Mouse (Mus musculus) MEL (cell line): ENCODE measurements at regions not wholly inside any gene's neighbourhood (a gene's known extent, or its start where the extent isn't known, plus 50 kb on each side); places are given as distances from the start of the nearest gene placed in this dataset.
"Not testable (repeated sequence)": the region's sequence is repeated elsewhere in the genome, so short reads cannot be mapped to it uniquely, and the experiment has no call there.

Source experiments
- DNase-seq: peaks from one replicate; pipeline ENCODE4 v3.0.0; 2011; ENCODE audit warnings: low read depth, low spot score
- H3K27ac ChIP-seq: 2 replicates; pipeline ENCODE4 v1.5.1; 2012; ENCODE audit warnings: low read depth, mild to moderate bottlenecking, control low read depth, low read length, moderate library complexity; ENCODE audit not compliant: control insufficient read depth
- H3K27me3 ChIP-seq, 2 experiments: fragments of 150-350 bp in 1 of 2; sonication (generic) in 1 of 2; 2 replicates each; pipeline ENCODE4 v1.6.1; 2012; ENCODE audit warnings: low read length in 2 of 2, mild to moderate bottlenecking in 2 of 2, improper control_type of control experiment in 1 of 2, moderate library complexity in 1 of 2; ENCODE audit not compliant: insufficient read depth in 2 of 2, control insufficient read depth in 1 of 2
- H3K36me3 ChIP-seq, 2 experiments: 2 replicates each; pipeline ENCODE4 v1.6.1; 2012 to 2014; ENCODE audit warnings: low read length in 2 of 2, improper control_type of control experiment in 1 of 2, inconsistent platforms in 1 of 2, mild to moderate bottlenecking in 1 of 2; ENCODE audit not compliant: insufficient read depth in 2 of 2, control insufficient read depth in 1 of 2
- H3K4me1 ChIP-seq, 2 experiments: fragments of 150-350 bp in 1 of 2; sonication (generic) in 1 of 2; 2 replicates each; pipeline ENCODE4 v1.6.1; 2012; ENCODE audit warnings: low read length in 2 of 2, improper control_type of control experiment in 1 of 2, mild to moderate bottlenecking in 1 of 2; ENCODE audit not compliant: insufficient read depth in 2 of 2, control insufficient read depth in 1 of 2
- H3K4me3 ChIP-seq, 2 experiments: fragments of 150-350 bp in 1 of 2; sonication (generic) in 1 of 2; 2 replicates each; pipeline ENCODE4 v1.5.1; 2012; ENCODE audit warnings: low read depth in 2 of 2, low read length in 2 of 2, mild to moderate bottlenecking in 2 of 2, moderate library complexity in 2 of 2, control low read depth in 1 of 2, improper control_type of control experiment in 1 of 2; ENCODE audit not compliant: control insufficient read depth in 1 of 2, insufficient read depth in 1 of 2
- H3K79me2 ChIP-seq: 2 replicates; pipeline ENCODE4 v1.6.1; 2012; ENCODE audit warnings: mild to moderate bottlenecking, low read length, moderate library complexity; ENCODE audit not compliant: control insufficient read depth, poor library complexity, insufficient read depth
- H3K9ac ChIP-seq: 2 replicates; pipeline ENCODE4 v1.6.1; 2012; ENCODE audit warnings: low read depth, mild to moderate bottlenecking, control low read depth, low read length, moderate library complexity; ENCODE audit not compliant: control insufficient read depth, poor library complexity, severe bottlenecking
- H3K9me3 ChIP-seq: fragments of 150-350 bp; sonication (generic); replicated peaks from 2 replicates; pipeline ENCODE4 v1.6.1; 2012; ENCODE audit warnings: mild to moderate bottlenecking, low read length, improper control_type of control experiment, moderate library complexity; ENCODE audit not compliant: insufficient read depth
- CHD2 ChIP-seq: IDR thresholded peaks from 2 replicates; pipeline ENCODE4 v1.6.1; 2011; ENCODE audit warnings: low read length, improper control_type of control experiment
- ELF1 ChIP-seq: IDR thresholded peaks from 2 replicates; pipeline ENCODE4 v1.6.1; 2014; ENCODE audit warnings: low read depth, mild to moderate bottlenecking, inconsistent platforms, low read length, improper control_type of control experiment, moderate library complexity
- EP300 ChIP-seq, 2 experiments: IDR thresholded peaks; 2 replicates each; pipeline ENCODE4 v1.6.1; 2011; ENCODE audit warnings: improper control_type of control experiment in 2 of 2, low read length in 2 of 2, low read depth in 1 of 2, mild to moderate bottlenecking in 1 of 2
- ETS1 ChIP-seq: IDR thresholded peaks from 2 replicates; pipeline ENCODE4 v1.6.1; 2012; ENCODE audit warnings: low read depth, mild to moderate bottlenecking, inconsistent platforms, low read length, improper control_type of control experiment, moderate library complexity
- GABPA ChIP-seq: IDR thresholded peaks from 2 replicates; pipeline ENCODE4 v1.6.1; 2012; ENCODE audit warnings: low read depth, mild to moderate bottlenecking, inconsistent platforms, low read length, improper control_type of control experiment, moderate library complexity
- GATA1 ChIP-seq: IDR thresholded peaks from 2 replicates; pipeline ENCODE4 v1.6.1; 2011; ENCODE audit warnings: low read depth, low read length, improper control_type of control experiment
- HCFC1 ChIP-seq: IDR thresholded peaks from 2 replicates; pipeline ENCODE4 v1.6.1; 2012; ENCODE audit warnings: low read depth, mild to moderate bottlenecking, inconsistent platforms, low read length, improper control_type of control experiment, moderate library complexity
- MAFK ChIP-seq: IDR thresholded peaks from 2 replicates; pipeline ENCODE4 v1.6.1; 2011; ENCODE audit warnings: low read depth, mild to moderate bottlenecking, low read length, improper control_type of control experiment, borderline replicate concordance
- MAX ChIP-seq: IDR thresholded peaks from 2 replicates; pipeline ENCODE4 v1.6.1; 2011; ENCODE audit warnings: low read length, improper control_type of control experiment
- MEF2A ChIP-seq: IDR thresholded peaks from 2 replicates; pipeline ENCODE4 v1.6.1; 2014; ENCODE audit warnings: low read depth, mild to moderate bottlenecking, inconsistent platforms, low read length, improper control_type of control experiment; ENCODE audit not compliant: poor library complexity, insufficient replicate concordance, severe bottlenecking; ENCODE audit errors: extremely low read depth
- MYB ChIP-seq: IDR thresholded peaks from 2 replicates; pipeline ENCODE4 v1.6.1; 2011; ENCODE audit warnings: mild to moderate bottlenecking, low read depth, low read length, improper control_type of control experiment
- MYC ChIP-seq: IDR thresholded peaks from 2 replicates; pipeline ENCODE4 v1.6.1; 2011; ENCODE audit warnings: low read depth, mild to moderate bottlenecking, low read length, improper control_type of control experiment, moderate library complexity
- NELFE ChIP-seq: IDR thresholded peaks from 2 replicates; pipeline ENCODE4 v1.6.1; 2011; ENCODE audit warnings: low read depth, low read length, improper control_type of control experiment
- RCOR1 ChIP-seq: IDR thresholded peaks from 2 replicates; pipeline ENCODE4 v1.6.1; 2012; ENCODE audit warnings: low read depth, mild to moderate bottlenecking, inconsistent platforms, low read length, improper control_type of control experiment
- SIN3A ChIP-seq: IDR thresholded peaks from 2 replicates; pipeline ENCODE4 v1.6.1; 2012; ENCODE audit warnings: low read length, improper control_type of control experiment, inconsistent platforms
- TAL1 ChIP-seq: IDR thresholded peaks from 2 replicates; pipeline ENCODE4 v1.6.1; 2012; ENCODE audit warnings: mild to moderate bottlenecking, inconsistent platforms, low read length, moderate library complexity, mixed read lengths
- TBP ChIP-seq: IDR thresholded peaks from 2 replicates; pipeline ENCODE4 v1.8.0; 2011; ENCODE audit warnings: low read depth, low read length, improper control_type of control experiment
- TCF12 ChIP-seq: IDR thresholded peaks from 2 replicates; pipeline ENCODE4 v1.6.1; 2014; ENCODE audit warnings: low read depth, mild to moderate bottlenecking, inconsistent platforms, low read length, improper control_type of control experiment, moderate library complexity
- UBTF ChIP-seq: IDR thresholded peaks from 2 replicates; pipeline ENCODE4 v1.6.1; 2012; ENCODE audit warnings: low read depth, mild to moderate bottlenecking, inconsistent platforms, low read length, improper control_type of control experiment, moderate library complexity, borderline replicate concordance; ENCODE audit not compliant: insufficient read depth

GRCm38 (mm10) chr12:64788761-64789160 is 128.9 kb upstream of the Gm527 start:
- Histone ChIP-seq H3K27me3 (no peaks in the 10 kb centered on the region), H3K79me2 (no peaks in the 10 kb centered on the region), H3K36me3 (no peaks in the 10 kb centered on the region), H3K9ac (no peak overlapping the region), H3K4me1 (no peaks in the 10 kb centered on the region), H3K27ac (no peak overlapping the region), H3K4me3 (no peak overlapping the region), H3K9me3 (no peaks in the 10 kb centered on the region)
- DNase-seq = no peak
- TF ChIP-seq UBTF (no peak), CHD2 (no peak), HCFC1 (no peak), MAX (no peak), GABPA (no peak), ELF1 (no peak), GATA1 (no peak), NELFE (no peak)

- H3K27me3 ChIP-seq, H3K79me2 ChIP-seq, H3K4me3 ChIP-seq, H3K9ac ChIP-seq, H3K27ac ChIP-seq, H3K9me3 ChIP-seq: not testable (repeated sequence)
- TF ChIP-seq RCOR1 (peak; percentile 80), MYB (peak; percentile 97), MYC (0 out of 2 replicates have a peak, but pooled peaks have one; percentile 31), EP300 (IDR thresholded peaks at IDR 0.05; ENCODE audit: low read depth in 1 of 2, low read length in 2 of 2) (peak; percentile 94 to 96), TAL1 (peak; percentile 30; the same call in 1 of the 2 replicates), MAFK (peak; percentile 58; the same call in 1 of the 2 replicates), TCF12 (peak; percentile 87), TBP (0 out of 2 replicates have a peak, but pooled peaks have one; percentile 28), GATA1 (peak; percentile 86), SIN3A (peak; percentile 36; the same call in 1 of the 2 replicates), ETS1 (peak; percentile 72), MEF2A (peak; percentile 74; the same call in 1 of the 2 replicates)
- H3K36me3 ChIP-seq = peaks cover 0 to 16% of the 10 kb centered on the region in 2 experiments; a peak in 2 of 4 replicates
- peaks cover 14% of the 10 kb centered on the region in 2 experiments for H3K4me1 ChIP-seq
- DNase-seq = peak; percentile 75
Measured at GRCm38 (mm10) chr12:64808492-64808891, 109.2 kb upstream of the Gm527 start.
